Mouse (Mus musculus) stomach, postnatal 0 days (tissue): ENCODE measurements around the gene Foxg1. TPM values are rescaled to one million over a fixed set of nuclear protein-coding genes. Genes with fewer than 3 reads are reported as not detected.

Experiments
- ATAC-seq: fragments of 200-750 bp; cut with Nextera tagmentation; 2 replicates; pipeline ENCODE4 v1.8.0; 2017; ENCODE audit not compliant: low FRiP score, low TSS enrichment
- DNase-seq: peaks from one replicate; pipeline ENCODE4 v3.0.0-alpha.2; 2016; ENCODE audit warnings: low spot score
- H3K27ac ChIP-seq: fragments of 300-500 bp; sonication (generic); replicated peaks from 2 replicates; pipeline ENCODE4 v1.5.1; 2014; ENCODE audit warnings: mild to moderate bottlenecking, control low read depth
- H3K27me3 ChIP-seq: fragments of 300-500 bp; sonication (generic); 2 replicates; pipeline ENCODE4 v1.6.1; 2014; ENCODE audit warnings: low read length; ENCODE audit not compliant: control insufficient read depth, insufficient read depth
- H3K36me3 ChIP-seq: fragments of 300-500 bp; sonication (generic); 2 replicates; pipeline ENCODE4 v1.6.1; 2014; ENCODE audit warnings: low read length, mixed read lengths; ENCODE audit not compliant: control insufficient read depth, insufficient read depth
- H3K4me1 ChIP-seq: fragments of 300-500 bp; sonication (generic); replicated peaks from 2 replicates; pipeline ENCODE4 v1.6.1; 2014; ENCODE audit warnings: antibody characterized with exemption; ENCODE audit not compliant: control insufficient read depth, insufficient read depth
- H3K4me2 ChIP-seq: fragments of 300-500 bp; sonication (generic); replicated peaks from 2 replicates; pipeline ENCODE4 v1.6.1; 2014; ENCODE audit warnings: low read depth, mild to moderate bottlenecking, control low read depth, moderate library complexity
- H3K4me3 ChIP-seq: fragments of 300-500 bp; sonication (generic); 2 replicates; pipeline ENCODE4 v1.5.1; 2014; ENCODE audit warnings: low read depth, low read length, control low read depth
- H3K9ac ChIP-seq: fragments of 300-500 bp; sonication (generic); 2 replicates; pipeline ENCODE4 v1.6.1; 2014; ENCODE audit warnings: mild to moderate bottlenecking, low read length, control low read depth, mixed read lengths
- H3K9me3 ChIP-seq: fragments of 300-500 bp; sonication (generic); 2 replicates; pipeline ENCODE4 v1.6.1; 2016; ENCODE audit warnings: low read length; ENCODE audit not compliant: control insufficient read depth
- CTCF ChIP-seq: IDR thresholded peaks from 2 replicates; pipeline ENCODE4 v1.5.1; 2016; ENCODE audit warnings: antibody characterized with exemption, low read depth, mild to moderate bottlenecking, moderate library complexity
- EP300 ChIP-seq: optimal IDR thresholded peaks from 2 replicates; pipeline ENCODE3; 2016; ENCODE audit warnings: antibody characterized with exemption
- WGBS: fragments of 180-500 bp; shearing (Covaris S2); extraction: QIAGEN DNeasy Blood & Tissue Kit; methylation state at CpG from one replicate; pipeline ENCODE4 v1.1.7; 2014; 5-methylcytosine and 5-hydroxymethylcytosine counted together
- polyA plus RNA-seq: library from polyadenylated mRNA; unstranded; fragments of >200 nt; fragmentation: Nextera tagmentation; extraction: Ambion mirVana; gene quantifications from 2 replicates; pipeline ENCODE4 v1.2.1, GENCODE M21; 2015

The Foxg1 gene
- polyA plus RNA-seq, 1 experiment from 2014 or later = not detected

GRCm38 (mm10) chr12:49393639-49394038, 11.2 kb downstream of the Foxg1 start:
- ATAC-seq (no peak), DNase-seq (no peak)
- 16% methylated on average over 3 of the region's 3 CpGs for WGBS
- peaks cover 17% of the 10 kb centered on the region for H3K27me3 ChIP-seq
- H3K27ac ChIP-seq = no peak overlapping the region
- TF ChIP-seq CTCF (no peak), EP300 (no peak)
- no peaks in the 10 kb centered on the region for H3K9me3 ChIP-seq
- no peak overlapping the region for H3K4me2 ChIP-seq
- H3K4me3 ChIP-seq = no peak overlapping the region
- no peaks in the 10 kb centered on the region for H3K36me3 ChIP-seq
- no peaks in the 10 kb centered on the region for H3K4me1 ChIP-seq
- no peak overlapping the region for H3K9ac ChIP-seq

GRCm38 (mm10) chr12:49394181-49394580, 11.7 kb downstream of the Foxg1 start:
- no peak overlapping the region for H3K4me2 ChIP-seq
- TF ChIP-seq EP300 (no peak), CTCF (no peak)
- 9% methylated on average over 1 of the region's 1 CpGs for WGBS
- H3K27me3 ChIP-seq = peaks cover 17% of the 10 kb centered on the region
- no peaks in the 10 kb centered on the region for H3K9me3 ChIP-seq
- no peak overlapping the region for H3K9ac ChIP-seq
- H3K27ac ChIP-seq = no peak overlapping the region
- H3K4me1 ChIP-seq = no peaks in the 10 kb centered on the region
- no peaks in the 10 kb centered on the region for H3K36me3 ChIP-seq
- ATAC-seq (no peak), DNase-seq (no peak)
- no peak overlapping the region for H3K4me3 ChIP-seq

GRCm38 (mm10) chr12:49394836-49395235, 12.4 kb downstream of the Foxg1 start:
- no peak overlapping the region for H3K9ac ChIP-seq
- no peak for DNase-seq
- H3K36me3 ChIP-seq = no peaks in the 10 kb centered on the region
- TF ChIP-seq EP300 (no peak), CTCF (no peak)
- no peaks in the 10 kb centered on the region for H3K9me3 ChIP-seq
- no peak for ATAC-seq
- H3K4me3 ChIP-seq = no peak overlapping the region
- H3K4me2 ChIP-seq = no peak overlapping the region
- H3K27me3 ChIP-seq = peaks cover 16% of the 10 kb centered on the region
- no peaks in the 10 kb centered on the region for H3K4me1 ChIP-seq
- under 1% methylated on average over 17 of the region's 17 CpGs for WGBS
- no peak overlapping the region for H3K27ac ChIP-seq

GRCm38 (mm10) chr12:49395969-49396368, 13.5 kb downstream of the Foxg1 start:
- Histone ChIP-seq H3K27me3 (peaks cover 18% of the 10 kb centered on the region), H3K4me2 (no peak overlapping the region), H3K4me3 (no peak overlapping the region), H3K9me3 (no peaks in the 10 kb centered on the region), H3K4me1 (no peaks in the 10 kb centered on the region), H3K36me3 (no peaks in the 10 kb centered on the region), H3K9ac (no peak overlapping the region), H3K27ac (no peak overlapping the region)
- TF ChIP-seq EP300 (no peak), CTCF (no peak)
- WGBS = 18% methylated on average over 2 of the region's 2 CpGs
- DNase-seq = no peak
- no peak for ATAC-seq

- Histone ChIP-seq H3K4me2 (no peak overlapping the region), H3K4me1 (no peaks in the 10 kb centered on the region), H3K27me3 (peaks cover 17% of the 10 kb centered on the region), H3K4me3 (no peak overlapping the region), H3K9ac (no peak overlapping the region), H3K9me3 (no peaks in the 10 kb centered on the region), H3K36me3 (no peaks in the 10 kb centered on the region), H3K27ac (no peak overlapping the region)
- 20% methylated on average over 1 of the region's 1 CpGs for WGBS
- ATAC-seq = no peak
- TF ChIP-seq EP300 (no peak), CTCF (no peak)
- DNase-seq = no peak
Measured at GRCm38 (mm10) chr12:49396776-49397175, 14.3 kb downstream of the Foxg1 start.

GRCm38 (mm10) chr12:49397443-49398162, 15.1 kb downstream of the Foxg1 start:
- DNase-seq (no peak), ATAC-seq (no peak)
- Histone ChIP-seq H3K4me3 (no peak overlapping the region), H3K27ac (no peak overlapping the region), H3K27me3 (peaks cover 12% of the 10 kb centered on the region), H3K4me1 (no peaks in the 10 kb centered on the region), H3K9me3 (no peaks in the 10 kb centered on the region), H3K9ac (no peak overlapping the region), H3K36me3 (no peaks in the 10 kb centered on the region), H3K4me2 (no peak overlapping the region)
- 23% methylated on average over 4 of the region's 4 CpGs for WGBS
- TF ChIP-seq EP300 (no peak), CTCF (no peak)
